Mouse (Mus musculus): ENCODE measurements at regions not wholly inside any gene's neighbourhood (a gene's known extent, or its start where the extent isn't known, plus 50 kb on each side); places are given as distances from the start of the nearest gene placed in this dataset.
"Not testable (repeated sequence)": the region's sequence is repeated elsewhere in the genome, so short reads cannot be mapped to it uniquely, and the experiment has no call there.

- no peaks in the 10 kb centered on the region for H3K4me1 ChIP-seq (replicated peaks; ENCODE audit: control insufficient read depth, insufficient read depth, low read length)
- no peak overlapping the region for H3K27ac ChIP-seq (ENCODE audit: low read depth, low read length)
- H3K36me3 ChIP-seq (ENCODE audit: control insufficient read depth, insufficient read depth, low read length) = no peaks in the 10 kb centered on the region
- DNase-seq (ENCODE audit: low spot score) (no peak), ATAC-seq (replicated peaks; ENCODE audit: low FRiP score) (no peak)
- H3K9ac ChIP-seq (ENCODE audit: low read length) = no peak overlapping the region
- WGBS = 91% methylated on average over 2 of the region's 2 CpGs
- no peaks in the 10 kb centered on the region for H3K27me3 ChIP-seq (ENCODE audit: control insufficient read depth, insufficient read depth, low read length)
- no peak overlapping the region for H3K4me3 ChIP-seq (ENCODE audit: low read depth, low read length)
- no peak overlapping the region for H3K4me2 ChIP-seq (ENCODE audit: low read depth, low read length, severe bottlenecking)
- H3K9me3 ChIP-seq (ENCODE audit: control insufficient read depth, low read length) = no peaks in the 10 kb centered on the region
Observed at GRCm38 (mm10) chr12:65371650-65372049, 146.3 kb downstream of the Wdr20rt start.

- DNase-seq (ENCODE audit: low spot score) = no peak
- Histone ChIP-seq H3K4me3 (ENCODE audit: low read depth, low read length) (no peak overlapping the region), H3K4me1 (replicated peaks; ENCODE audit: control insufficient read depth, insufficient read depth, low read length) (no peaks in the 10 kb centered on the region), H3K9me3 (ENCODE audit: control insufficient read depth, low read length) (no peaks in the 10 kb centered on the region), H3K27ac (ENCODE audit: low read depth, low read length) (no peak overlapping the region), H3K27me3 (ENCODE audit: control insufficient read depth, insufficient read depth, low read length) (no peaks in the 10 kb centered on the region), H3K4me2 (ENCODE audit: low read depth, low read length, severe bottlenecking) (no peak overlapping the region), H3K9ac (ENCODE audit: low read length) (no peak overlapping the region), H3K36me3 (ENCODE audit: control insufficient read depth, insufficient read depth, low read length) (no peaks in the 10 kb centered on the region)
- WGBS = 100% methylated on average over 1 of the region's 1 CpGs
- no peak for ATAC-seq (replicated peaks; ENCODE audit: low FRiP score)
Observed at GRCm38 (mm10) chr12:65379321-65379720, 154.0 kb downstream of the Wdr20rt start.

GRCm38 (mm10) chr12:65382118-65382791, 156.9 kb downstream of the Wdr20rt start:
- Histone ChIP-seq H3K9me3 (ENCODE audit: control insufficient read depth, low read length) (no peaks in the 10 kb centered on the region), H3K27me3 (ENCODE audit: control insufficient read depth, insufficient read depth, low read length) (no peaks in the 10 kb centered on the region), H3K4me1 (replicated peaks; ENCODE audit: control insufficient read depth, insufficient read depth, low read length) (no peaks in the 10 kb centered on the region), H3K4me3 (ENCODE audit: low read depth, low read length) (no peak overlapping the region), H3K27ac (ENCODE audit: low read depth, low read length) (no peak overlapping the region), H3K36me3 (ENCODE audit: control insufficient read depth, insufficient read depth, low read length) (no peaks in the 10 kb centered on the region), H3K4me2 (ENCODE audit: low read depth, low read length, severe bottlenecking) (no peak overlapping the region), H3K9ac (ENCODE audit: low read length) (no peak overlapping the region)
- 34% methylated on average over 5 of the region's 5 CpGs for WGBS
- ATAC-seq (replicated peaks; ENCODE audit: low FRiP score) (peak; percentile 85), DNase-seq (ENCODE audit: low spot score) (no peak)

DNA sequence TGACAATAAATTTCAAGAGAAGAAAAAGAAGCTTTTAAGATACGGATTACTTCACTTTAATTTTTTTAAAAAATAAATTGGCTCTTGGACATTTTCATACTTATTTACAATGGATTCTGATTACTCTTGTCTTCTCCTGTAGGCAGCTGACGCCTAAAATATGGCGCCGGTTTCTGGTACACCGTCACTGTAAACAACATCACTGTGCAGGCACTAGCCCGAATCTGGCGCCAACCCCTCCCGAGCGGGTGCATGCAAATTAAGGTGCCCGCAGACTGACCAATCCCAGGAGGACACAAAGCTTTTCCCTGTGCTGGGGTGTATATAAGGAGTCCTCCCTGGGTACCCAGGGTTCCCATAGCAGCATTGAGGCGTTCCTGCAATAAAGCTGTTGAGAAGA, 157.5 kb downstream of the Wdr20rt start:
- DNase-seq (ENCODE audit: low spot score); H3K4me1 ChIP-seq (replicated peaks; ENCODE audit: control insufficient read depth, insufficient read depth, low read length); H3K9me3 ChIP-seq (ENCODE audit: control insufficient read depth, low read length); H3K27ac ChIP-seq (ENCODE audit: low read depth, low read length); H3K36me3 ChIP-seq (ENCODE audit: control insufficient read depth, insufficient read depth, low read length); H3K4me3 ChIP-seq (ENCODE audit: low read depth, low read length); ATAC-seq (replicated peaks; ENCODE audit: low FRiP score); H3K4me2 ChIP-seq (ENCODE audit: low read depth, low read length, severe bottlenecking); H3K27me3 ChIP-seq (ENCODE audit: control insufficient read depth, insufficient read depth, low read length); H3K9ac ChIP-seq (ENCODE audit: low read length): not testable (repeated sequence)
- 88% methylated on average over 11 of the region's 11 CpGs for WGBS

- H3K4me1 ChIP-seq (replicated peaks; ENCODE audit: control insufficient read depth, insufficient read depth, low read length) = no peaks in the 10 kb centered on the region
- 80% methylated on average over 2 of the region's 2 CpGs for WGBS
- no peak for ATAC-seq (replicated peaks; ENCODE audit: low FRiP score)
- no peaks in the 10 kb centered on the region for H3K36me3 ChIP-seq (ENCODE audit: control insufficient read depth, insufficient read depth, low read length)
- no peaks in the 10 kb centered on the region for H3K27me3 ChIP-seq (ENCODE audit: control insufficient read depth, insufficient read depth, low read length)
- no peak overlapping the region for H3K4me2 ChIP-seq (ENCODE audit: low read depth, low read length, severe bottlenecking)
- H3K4me3 ChIP-seq (ENCODE audit: low read depth, low read length) = no peak overlapping the region
- DNase-seq (ENCODE audit: low spot score) = no peak
- H3K27ac ChIP-seq (ENCODE audit: low read depth, low read length) = no peak overlapping the region
- H3K9ac ChIP-seq (ENCODE audit: low read length) = no peak overlapping the region
- no peaks in the 10 kb centered on the region for H3K9me3 ChIP-seq (ENCODE audit: control insufficient read depth, low read length)
Observed at GRCm38 (mm10) chr12:65386005-65386645, 160.8 kb downstream of the Wdr20rt start.

DNA sequence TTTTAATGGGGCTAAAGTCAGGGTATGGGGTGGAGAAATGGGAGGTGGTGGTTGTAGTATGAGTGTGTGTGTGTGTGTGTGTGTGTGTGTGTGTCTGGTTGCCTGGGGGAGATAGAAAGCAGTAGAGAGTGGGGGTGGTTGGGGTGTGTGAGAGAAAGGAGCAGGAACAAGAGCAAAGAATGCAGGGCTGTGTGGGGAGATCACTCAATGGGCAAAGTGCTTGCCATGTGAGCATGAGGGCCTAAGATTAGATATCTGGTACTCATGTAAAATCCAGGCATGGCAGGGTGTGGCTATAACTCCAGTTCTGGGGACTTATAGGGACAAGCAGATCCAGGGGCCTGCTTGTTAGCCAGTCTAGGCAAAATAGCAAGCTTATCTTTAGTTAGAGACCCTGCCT, 161.7 kb downstream of the Wdr20rt start:
- Histone ChIP-seq H3K4me1 (replicated peaks; ENCODE audit: control insufficient read depth, insufficient read depth, low read length) (no peaks in the 10 kb centered on the region), H3K4me3 (ENCODE audit: low read depth, low read length) (no peak overlapping the region), H3K27me3 (ENCODE audit: control insufficient read depth, insufficient read depth, low read length) (no peaks in the 10 kb centered on the region), H3K9ac (ENCODE audit: low read length) (no peak overlapping the region), H3K27ac (ENCODE audit: low read depth, low read length) (no peak overlapping the region), H3K36me3 (ENCODE audit: control insufficient read depth, insufficient read depth, low read length) (no peaks in the 10 kb centered on the region), H3K9me3 (ENCODE audit: control insufficient read depth, low read length) (no peaks in the 10 kb centered on the region), H3K4me2 (ENCODE audit: low read depth, low read length, severe bottlenecking) (no peak overlapping the region)
- DNase-seq (ENCODE audit: low spot score) (no peak), ATAC-seq (replicated peaks; ENCODE audit: low FRiP score) (no peak)

DNA sequence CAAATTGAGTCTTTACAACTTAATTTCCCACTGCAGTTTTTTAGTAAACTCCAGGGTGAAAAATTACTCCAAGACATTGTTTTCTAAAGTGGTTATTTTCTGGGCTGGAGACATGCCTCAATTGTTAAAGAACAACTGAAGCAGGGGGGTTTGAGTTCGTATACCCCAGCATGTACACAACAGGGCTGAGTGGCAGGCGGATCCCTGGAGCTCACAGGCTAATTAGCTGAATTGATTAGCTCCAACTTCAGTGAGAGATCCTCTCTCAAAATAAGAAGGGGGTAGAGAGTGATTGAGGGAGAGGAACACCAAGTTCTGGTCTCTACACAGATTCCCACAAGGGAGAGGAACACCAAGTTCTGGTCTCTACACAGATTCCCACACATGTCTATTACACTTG, 164.2 kb downstream of the Wdr20rt start:
- Histone ChIP-seq H3K4me1 (replicated peaks; ENCODE audit: control insufficient read depth, insufficient read depth, low read length) (no peaks in the 10 kb centered on the region), H3K27me3 (ENCODE audit: control insufficient read depth, insufficient read depth, low read length) (no peaks in the 10 kb centered on the region), H3K27ac (ENCODE audit: low read depth, low read length) (no peak overlapping the region), H3K9me3 (ENCODE audit: control insufficient read depth, low read length) (no peaks in the 10 kb centered on the region), H3K9ac (ENCODE audit: low read length) (no peak overlapping the region), H3K36me3 (ENCODE audit: control insufficient read depth, insufficient read depth, low read length) (no peaks in the 10 kb centered on the region), H3K4me2 (ENCODE audit: low read depth, low read length, severe bottlenecking) (no peak overlapping the region), H3K4me3 (ENCODE audit: low read depth, low read length) (no peak overlapping the region)
- ATAC-seq (replicated peaks; ENCODE audit: low FRiP score) (peak; percentile 62), DNase-seq (ENCODE audit: low spot score) (no peak)
- 11% methylated on average over 2 of the region's 2 CpGs for WGBS

- Histone ChIP-seq H3K27me3 (ENCODE audit: control insufficient read depth, insufficient read depth, low read length) (no peaks in the 10 kb centered on the region), H3K27ac (ENCODE audit: low read depth, low read length) (no peak overlapping the region), H3K4me1 (replicated peaks; ENCODE audit: control insufficient read depth, insufficient read depth, low read length) (no peaks in the 10 kb centered on the region), H3K4me3 (ENCODE audit: low read depth, low read length) (no peak overlapping the region), H3K36me3 (ENCODE audit: control insufficient read depth, insufficient read depth, low read length) (no peaks in the 10 kb centered on the region), H3K9ac (ENCODE audit: low read length) (no peak overlapping the region), H3K9me3 (ENCODE audit: control insufficient read depth, low read length) (no peaks in the 10 kb centered on the region), H3K4me2 (ENCODE audit: low read depth, low read length, severe bottlenecking) (no peak overlapping the region)
- 86% methylated on average over 6 of the region's 6 CpGs for WGBS
- ATAC-seq (replicated peaks; ENCODE audit: low FRiP score) = no peak
- DNase-seq (ENCODE audit: low spot score) = no peak
Observed at GRCm38 (mm10) chr12:65390330-65390729, 165.0 kb downstream of the Wdr20rt start.
